Mouse (Mus musculus): ENCODE data around the gene Acmsd. TPM values are rescaled to one million over a fixed set of nuclear protein-coding genes. Genes with fewer than 3 reads are reported as not detected.
A peak's percentile ranks its signal among the peaks of the same experiment; 100 is the strongest.
"Not testable (repeated sequence)": the region's sequence is repeated elsewhere in the genome, so short reads cannot be mapped to it uniquely, and the experiment has no call there.

The Acmsd gene
- polyA plus RNA-seq, 1 experiment from 2014 or later, result 0.10 TPM

DNA sequence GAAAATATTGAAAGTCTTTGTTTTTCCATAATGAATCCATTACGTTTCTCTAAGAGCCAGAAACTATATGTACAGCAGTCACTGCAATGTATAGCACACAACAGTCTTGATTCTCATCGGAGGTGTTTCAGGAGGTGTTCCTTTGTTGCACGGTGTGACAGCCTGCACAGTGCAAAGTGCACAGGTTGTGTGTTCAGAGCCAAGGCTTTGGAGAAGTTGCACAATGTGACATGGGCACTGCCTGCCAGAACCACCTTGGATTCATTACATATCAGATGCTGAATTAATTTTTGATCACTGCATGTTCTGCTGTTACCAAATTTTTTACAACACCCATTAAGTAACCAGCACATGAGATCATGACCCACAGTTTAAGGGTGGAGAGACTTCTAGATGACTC, 3.2 kb downstream of the Acmsd start:
- DNase-seq (ENCODE audit: low spot score), result no peak
- 86% methylated on average over 3 of the region's 3 CpGs for whole genome bisulfite sequencing

DNA sequence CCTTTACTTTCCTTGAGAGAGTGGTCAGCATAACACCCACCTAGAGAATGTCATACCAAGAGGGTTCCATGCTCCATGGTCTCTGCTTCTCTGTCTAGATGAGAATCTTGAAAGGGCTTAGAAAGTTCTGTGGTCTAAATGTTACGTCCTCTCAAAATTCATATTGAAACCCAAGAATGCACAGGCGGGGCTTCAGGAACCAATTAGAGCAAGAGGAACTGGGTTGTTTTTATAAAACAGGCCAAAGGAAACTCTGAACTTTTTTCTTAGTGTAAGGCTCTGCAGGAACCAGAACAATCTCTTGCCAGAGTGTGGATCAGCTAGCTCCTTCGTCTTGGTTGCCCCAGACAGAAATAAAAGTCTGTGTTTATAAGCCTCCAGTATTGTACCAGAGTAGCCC, 3.6 kb downstream of the Acmsd start:
- 29% methylated on average over 3 of the region's 3 CpGs for WGBS
- no peak for ATAC-seq (ENCODE audit: low read depth)
- Histone ChIP-seq H3K4me3 (ENCODE audit: low read depth, low read length) (no peak overlapping the region), H3K27me3 (replicated peaks; ENCODE audit: control insufficient read depth, insufficient read depth, low read length) (no peaks in the 10 kb centered on the region), H3K9ac (ENCODE audit: low read depth, low read length) (no peak overlapping the region), H3K9me3 (ENCODE audit: control insufficient read depth, low read length) (no peaks in the 10 kb centered on the region), H3K4me2 (ENCODE audit: low read depth, low read length) (no peak overlapping the region), H3K36me3 (ENCODE audit: control insufficient read depth, insufficient read depth, low read length) (no peaks in the 10 kb centered on the region), H3K4me1 (ENCODE audit: control insufficient read depth, insufficient read depth, low read length) (0 out of 2 replicates have a peak, but pooled peaks cover 4% of the 10 kb centered on the region), H3K27ac (replicated peaks; ENCODE audit: low read depth, low read length) (no peak overlapping the region)
- peak; percentile 5 for DNase-seq (ENCODE audit: low spot score)

More for the DNA sequence above, 3.2 kb downstream of the Acmsd start:
- H3K9ac ChIP-seq (ENCODE audit: low read depth, low read length), result no peak overlapping the region
- 0 out of 2 replicates have a peak, but pooled peaks cover 4% of the 10 kb centered on the region for H3K4me1 ChIP-seq (ENCODE audit: control insufficient read depth, insufficient read depth, low read length)
- no peak overlapping the region for H3K27ac ChIP-seq (replicated peaks; ENCODE audit: low read depth, low read length)
- no peak overlapping the region for H3K4me2 ChIP-seq (ENCODE audit: low read depth, low read length)
- H3K27me3 ChIP-seq (replicated peaks; ENCODE audit: control insufficient read depth, insufficient read depth, low read length), result no peaks in the 10 kb centered on the region
- ATAC-seq (ENCODE audit: low read depth), result no peak
- H3K9me3 ChIP-seq (ENCODE audit: control insufficient read depth, low read length), result no peaks in the 10 kb centered on the region
- no peak overlapping the region for H3K4me3 ChIP-seq (ENCODE audit: low read depth, low read length)
- no peaks in the 10 kb centered on the region for H3K36me3 ChIP-seq (ENCODE audit: control insufficient read depth, insufficient read depth, low read length)

GRCm38 (mm10) chr1:127735356-127735755, 6.1 kb downstream of the Acmsd start:
- H3K9me3 ChIP-seq (ENCODE audit: control insufficient read depth, low read length), result no peaks in the 10 kb centered on the region
- H3K9ac ChIP-seq (ENCODE audit: low read depth, low read length), result no peak overlapping the region
- no peak overlapping the region for H3K4me3 ChIP-seq (ENCODE audit: low read depth, low read length)
- H3K4me1 ChIP-seq (ENCODE audit: control insufficient read depth, insufficient read depth, low read length), result 0 out of 2 replicates have a peak, but pooled peaks cover 4% of the 10 kb centered on the region
- DNase-seq (ENCODE audit: low spot score) (no peak), ATAC-seq (ENCODE audit: low read depth) (no peak)
- H3K4me2 ChIP-seq (ENCODE audit: low read depth, low read length), result no peak overlapping the region
- 69% methylated on average over 3 of the region's 3 CpGs for WGBS
- no peaks in the 10 kb centered on the region for H3K27me3 ChIP-seq (replicated peaks; ENCODE audit: control insufficient read depth, insufficient read depth, low read length)
- H3K27ac ChIP-seq (replicated peaks; ENCODE audit: low read depth, low read length), result no peak overlapping the region
- no peaks in the 10 kb centered on the region for H3K36me3 ChIP-seq (ENCODE audit: control insufficient read depth, insufficient read depth, low read length)

DNA sequence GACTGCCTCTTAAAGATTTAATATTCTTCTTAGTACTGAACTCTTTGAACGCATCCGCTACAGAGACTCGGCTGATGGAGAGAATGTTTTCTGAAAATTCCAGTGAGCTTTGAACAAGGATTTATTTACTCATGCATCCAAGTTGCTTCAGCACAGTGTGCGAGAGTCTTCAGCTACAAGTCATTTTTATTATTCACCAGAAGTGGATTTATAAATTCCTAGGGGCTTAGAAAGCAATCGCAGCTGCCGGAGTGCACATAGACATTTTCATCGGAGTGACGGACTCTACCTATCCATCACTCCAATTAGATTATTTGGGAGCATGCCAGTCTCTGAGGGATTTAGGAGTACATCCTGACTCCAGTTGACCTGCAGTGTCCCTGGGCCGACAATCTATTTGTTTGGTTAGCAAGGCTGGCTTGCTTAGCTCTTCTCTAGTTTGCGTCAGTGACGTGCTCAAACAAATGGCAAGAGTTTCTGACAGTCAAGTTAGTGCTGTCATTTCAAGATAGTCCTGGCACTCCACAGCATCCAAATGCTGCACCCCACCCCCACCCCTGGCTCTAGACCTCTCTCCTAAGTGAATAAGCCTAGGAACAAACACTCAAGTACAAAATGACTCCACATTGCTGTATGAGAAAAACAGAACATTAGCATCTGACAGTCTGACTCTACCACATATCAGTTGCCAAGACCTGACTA, 21.3 kb downstream of the Acmsd start:
- Histone ChIP-seq H3K4me2 (ENCODE audit: low read depth, low read length) (no peak overlapping the region), H3K9me3 (ENCODE audit: control insufficient read depth, low read length) (0 out of 2 replicates have a peak, but pooled peaks cover 6% of the 10 kb centered on the region), H3K36me3 (ENCODE audit: control insufficient read depth, insufficient read depth, low read length) (no peaks in the 10 kb centered on the region), H3K27me3 (replicated peaks; ENCODE audit: control insufficient read depth, insufficient read depth, low read length) (no peaks in the 10 kb centered on the region), H3K4me1 (ENCODE audit: control insufficient read depth, insufficient read depth, low read length) (no peaks in the 10 kb centered on the region), H3K27ac (replicated peaks; ENCODE audit: low read depth, low read length) (no peak overlapping the region), H3K9ac (ENCODE audit: low read depth, low read length) (no peak overlapping the region), H3K4me3 (ENCODE audit: low read depth, low read length) (no peak overlapping the region)
- WGBS, result 65% methylated on average over 11 of the region's 11 CpGs
- ATAC-seq (ENCODE audit: low read depth) (no peak), DNase-seq (ENCODE audit: low spot score) (peak; percentile 6)

DNA sequence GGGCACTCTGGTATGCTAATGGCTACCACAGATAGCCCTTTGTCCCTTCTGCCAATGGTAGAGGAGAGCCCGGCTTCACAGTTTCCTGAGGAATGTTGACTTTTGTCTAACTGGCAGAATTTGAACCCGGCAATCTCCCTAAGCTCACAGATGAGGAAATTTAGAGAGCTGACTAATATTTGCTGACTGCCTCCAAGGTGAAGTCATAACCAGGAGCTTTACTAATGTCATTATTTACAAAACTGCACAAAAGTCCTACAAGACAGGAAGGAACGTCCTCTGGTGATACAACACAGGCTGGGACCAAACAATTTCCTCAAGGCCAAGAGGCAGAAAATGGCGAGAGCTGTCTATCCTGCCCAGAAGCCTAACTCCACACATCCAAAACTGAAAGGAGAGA, 26.6 kb downstream of the Acmsd start:
- DNase-seq (ENCODE audit: low spot score) (no peak), ATAC-seq (ENCODE audit: low read depth) (no peak)
- Histone ChIP-seq H3K4me1 (ENCODE audit: control insufficient read depth, insufficient read depth, low read length) (no peaks in the 10 kb centered on the region), H3K4me3 (ENCODE audit: low read depth, low read length) (no peak overlapping the region), H3K4me2 (ENCODE audit: low read depth, low read length) (no peak overlapping the region), H3K9ac (ENCODE audit: low read depth, low read length) (no peak overlapping the region), H3K27ac (replicated peaks; ENCODE audit: low read depth, low read length) (no peak overlapping the region), H3K9me3 (ENCODE audit: control insufficient read depth, low read length) (no peaks in the 10 kb centered on the region), H3K27me3 (replicated peaks; ENCODE audit: control insufficient read depth, insufficient read depth, low read length) (no peaks in the 10 kb centered on the region), H3K36me3 (ENCODE audit: control insufficient read depth, insufficient read depth, low read length) (no peaks in the 10 kb centered on the region)
- WGBS, result 66% methylated on average over 4 of the region's 4 CpGs

- WGBS, result 68% methylated on average over 5 of the region's 5 CpGs
- Histone ChIP-seq H3K27ac (replicated peaks; ENCODE audit: low read depth, low read length) (no peak overlapping the region), H3K4me2 (ENCODE audit: low read depth, low read length) (no peak overlapping the region), H3K9ac (ENCODE audit: low read depth, low read length) (no peak overlapping the region), H3K4me1 (ENCODE audit: control insufficient read depth, insufficient read depth, low read length) (no peaks in the 10 kb centered on the region), H3K36me3 (ENCODE audit: control insufficient read depth, insufficient read depth, low read length) (no peaks in the 10 kb centered on the region), H3K27me3 (replicated peaks; ENCODE audit: control insufficient read depth, insufficient read depth, low read length) (no peaks in the 10 kb centered on the region), H3K4me3 (ENCODE audit: low read depth, low read length) (no peak overlapping the region), H3K9me3 (ENCODE audit: control insufficient read depth, low read length) (no peaks in the 10 kb centered on the region)
- ATAC-seq (ENCODE audit: low read depth) (no peak), DNase-seq (ENCODE audit: low spot score) (no peak)
Observed at GRCm38 (mm10) chr1:127756331-127757163, 27.3 kb downstream of the Acmsd start.

DNA sequence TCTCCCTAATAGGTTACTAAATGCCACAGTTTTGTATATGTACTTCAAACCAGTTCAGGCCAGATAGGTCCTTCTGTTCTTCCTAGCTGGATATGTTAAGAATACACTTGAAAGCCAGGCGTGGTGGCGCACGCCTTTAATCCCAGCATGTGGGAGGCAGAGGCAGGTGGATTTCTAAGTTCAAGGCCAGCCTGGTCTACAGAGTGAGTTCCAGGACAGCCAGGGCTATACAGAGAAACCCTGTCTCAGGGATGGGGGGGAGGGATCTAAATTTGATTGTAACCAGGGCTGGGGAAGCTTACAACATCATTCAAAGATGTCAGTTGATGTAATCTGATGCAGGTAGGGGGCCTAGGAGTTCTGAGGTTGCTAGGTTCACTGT, 27.9 kb downstream of the Acmsd start:
- not testable (repeated sequence) for H3K36me3 ChIP-seq (ENCODE audit: control insufficient read depth, insufficient read depth, low read length); DNase-seq (ENCODE audit: low spot score); H3K27me3 ChIP-seq (replicated peaks; ENCODE audit: control insufficient read depth, insufficient read depth, low read length); H3K4me3 ChIP-seq (ENCODE audit: low read depth, low read length); ATAC-seq (ENCODE audit: low read depth); H3K9ac ChIP-seq (ENCODE audit: low read depth, low read length); H3K4me1 ChIP-seq (ENCODE audit: control insufficient read depth, insufficient read depth, low read length); H3K9me3 ChIP-seq (ENCODE audit: control insufficient read depth, low read length); H3K4me2 ChIP-seq (ENCODE audit: low read depth, low read length); H3K27ac ChIP-seq (replicated peaks; ENCODE audit: low read depth, low read length)
- 93% methylated on average over 3 of the region's 3 CpGs for WGBS

- Histone ChIP-seq H3K27me3 (replicated peaks; ENCODE audit: control insufficient read depth, insufficient read depth, low read length) (no peaks in the 10 kb centered on the region), H3K27ac (replicated peaks; ENCODE audit: low read depth, low read length) (no peak overlapping the region), H3K9ac (ENCODE audit: low read depth, low read length) (no peak overlapping the region), H3K9me3 (ENCODE audit: control insufficient read depth, low read length) (no peaks in the 10 kb centered on the region), H3K4me3 (ENCODE audit: low read depth, low read length) (no peak overlapping the region), H3K4me1 (ENCODE audit: control insufficient read depth, insufficient read depth, low read length) (no peaks in the 10 kb centered on the region), H3K36me3 (ENCODE audit: control insufficient read depth, insufficient read depth, low read length) (no peaks in the 10 kb centered on the region), H3K4me2 (ENCODE audit: low read depth, low read length) (no peak overlapping the region)
- DNase-seq (ENCODE audit: low spot score), result no peak
- no peak for ATAC-seq (ENCODE audit: low read depth)
- WGBS, result 58% methylated on average over 2 of the region's 2 CpGs
Observed at GRCm38 (mm10) chr1:127765468-127765867, 36.3 kb downstream of the Acmsd start.
